Mouse (Mus musculus) bone marrow, adult 2 months (tissue): ENCODE measurements around the gene Fam189a1.

Source experiments
- CTCF ChIP-seq: fragments of 200-500 bp; IDR thresholded peaks from 2 replicates; pipeline ENCODE4 v1.5.1; 2011; ENCODE audit warnings: low read length, control low read depth; ENCODE audit not compliant: control insufficient read depth, insufficient read depth
- POLR2A ChIP-seq: fragments of 200-500 bp; IDR thresholded peaks from 2 replicates; pipeline ENCODE4 v1.6.1; 2011; ENCODE audit warnings: low read depth, mild to moderate bottlenecking, control low read depth, low read length, borderline replicate concordance; ENCODE audit not compliant: control insufficient read depth

GRCm38 (mm10) chr7:64840576-64840895, 315.8 kb downstream of the Fam189a1 start:
- TF ChIP-seq CTCF (no peak), POLR2A (no peak)
